Mouse (Mus musculus) CD8-positive naive resting alpha-beta T cell, adult 57 days (primary cell): ENCODE results near the gene Traf5. TPM values are rescaled to one million over a fixed set of nuclear protein-coding genes. Genes with fewer than 3 reads are reported as not detected.

Source experiments
- total RNA-seq: library from RNA; stranded (reverse); gene quantifications from one replicate; pipeline ENCODE4 v1.2.4, GENCODE M21; 2023

Gene Traf5
- total RNA-seq: 114 TPM

GRCm38 (mm10) chr1:192091806-192092772, at the start of gene Traf5:
Traf5 (minus strand) TSS chr1:192092559.

GRCm38 (mm10) chr1:192137926-192138910, 45.9 kb upstream of the Traf5 start, which contains the start of gene Rcor3:
Rcor3 (minus strand) TSS chr1:192138062.

GRCm38 (mm10) chr1:191977187-191977586, 115.2 kb downstream of the Traf5 start, which contains the start of gene Rd3:
Rd3 (plus strand) TSS chr1:191977370.

Other genes starting within 250 kb of the Traf5 start
- gene Slc30a1, start 185.8 kb downstream of the Traf5 start, total RNA-seq: 10.8 TPM
- not detected for gene Rd3, start 115.2 kb downstream of the Traf5 start, total RNA-seq
- gene Rcor3, start 45.5 kb upstream of the Traf5 start, total RNA-seq: 14.5 TPM
- not detected for gene Kcnh1, start 98.2 kb upstream of the Traf5 start, total RNA-seq